Mouse (Mus musculus): Measurements from ENCODE around the gene Lyst. TPM values are rescaled to one million over a fixed set of nuclear protein-coding genes. Genes with fewer than 3 reads are reported as not detected.
"Not testable (repeated sequence)": the region's sequence is repeated elsewhere in the genome, so short reads cannot be mapped to it uniquely, and the experiment has no call there.

The Lyst gene
- polyA plus RNA-seq, 1 experiment, result 1.7 TPM

DNA sequence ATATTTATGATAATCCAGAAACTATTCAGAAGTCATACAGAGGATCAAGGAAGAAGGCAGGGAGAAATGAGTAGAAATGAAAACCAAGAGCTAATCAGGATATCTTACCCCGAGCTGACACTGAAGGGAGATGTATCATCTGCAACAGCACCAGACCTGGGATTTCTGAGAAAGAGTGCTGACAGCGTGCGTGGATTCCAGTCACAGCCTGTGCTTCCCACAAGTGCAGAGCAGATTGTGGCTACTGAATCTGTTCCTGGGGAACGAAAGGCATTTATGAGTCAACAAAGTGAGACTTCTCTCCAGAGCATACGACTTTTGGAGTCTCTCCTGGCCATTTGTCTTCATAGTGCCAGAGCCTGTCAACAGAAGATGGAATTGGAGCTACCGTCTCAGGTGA, 47.8 kb downstream of the Lyst start:
- H3K79me3 ChIP-seq (ENCODE audit: low read depth), result no peaks in the 10 kb centered on the region
- TF ChIP-seq MAX (IDR thresholded peaks at IDR 0.05), result no peak
- no peak for TF ChIP-seq CEBPB (IDR thresholded peaks at IDR 0.05; ENCODE audit: low read depth)
- no peak for TF ChIP-seq USF1 (IDR thresholded peaks at IDR 0.05; ENCODE audit: low read depth)
- no peak for TF ChIP-seq FOSL1 (IDR thresholded peaks at IDR 0.05; ENCODE audit: insufficient read depth, low read length, poor library complexity, severe bottlenecking)
- TF ChIP-seq CTCF (IDR thresholded peaks at IDR 0.05; ENCODE audit: control insufficient read depth, insufficient read depth, insufficient read length), result no peak
- no peak for TF ChIP-seq MYOD1 (IDR thresholded peaks at IDR 0.05; ENCODE audit: control insufficient read depth, insufficient read length, low read depth)
- no peak for TF ChIP-seq MYOG (IDR thresholded peaks at IDR 0.05; ENCODE audit: control insufficient read depth, extremely low read depth, insufficient read length)
- H3K36me3 ChIP-seq (ENCODE audit: control insufficient read depth, insufficient read depth), result no peaks in the 10 kb centered on the region
- no peak overlapping the region for H3K4me3 ChIP-seq (ENCODE audit: insufficient read depth, poor library complexity, severe bottlenecking)
- no peaks in the 10 kb centered on the region for H3K79me2 ChIP-seq (ENCODE audit: control insufficient read depth, insufficient read depth)
- no peaks in the 10 kb centered on the region for H3K27me3 ChIP-seq (ENCODE audit: control insufficient read depth, insufficient read depth, insufficient read length)
- H3ac ChIP-seq (ENCODE audit: control insufficient read depth, insufficient read length, low read depth), result no peak overlapping the region

- Histone ChIP-seq H3K36me3 (ENCODE audit: control insufficient read depth, insufficient read depth) (no peaks in the 10 kb centered on the region), H3K4me3 (ENCODE audit: insufficient read depth, poor library complexity, severe bottlenecking) (no peak overlapping the region), H3K79me3 (ENCODE audit: low read depth) (no peaks in the 10 kb centered on the region), H3K27me3 (ENCODE audit: control insufficient read depth, insufficient read depth, insufficient read length) (no peaks in the 10 kb centered on the region), H3K79me2 (ENCODE audit: control insufficient read depth, insufficient read depth) (no peaks in the 10 kb centered on the region), H3ac (ENCODE audit: control insufficient read depth, insufficient read length, low read depth) (no peak overlapping the region)
- TF ChIP-seq CTCF (IDR thresholded peaks at IDR 0.05; ENCODE audit: control insufficient read depth, insufficient read depth, insufficient read length) (no peak), MYOD1 (IDR thresholded peaks at IDR 0.05; ENCODE audit: control insufficient read depth, insufficient read length, low read depth) (no peak), MAX (IDR thresholded peaks at IDR 0.05) (no peak), USF1 (IDR thresholded peaks at IDR 0.05; ENCODE audit: low read depth) (no peak)
Observed at GRCm38 (mm10) chr13:13638725-13639124, 48.5 kb downstream of the Lyst start.

DNA sequence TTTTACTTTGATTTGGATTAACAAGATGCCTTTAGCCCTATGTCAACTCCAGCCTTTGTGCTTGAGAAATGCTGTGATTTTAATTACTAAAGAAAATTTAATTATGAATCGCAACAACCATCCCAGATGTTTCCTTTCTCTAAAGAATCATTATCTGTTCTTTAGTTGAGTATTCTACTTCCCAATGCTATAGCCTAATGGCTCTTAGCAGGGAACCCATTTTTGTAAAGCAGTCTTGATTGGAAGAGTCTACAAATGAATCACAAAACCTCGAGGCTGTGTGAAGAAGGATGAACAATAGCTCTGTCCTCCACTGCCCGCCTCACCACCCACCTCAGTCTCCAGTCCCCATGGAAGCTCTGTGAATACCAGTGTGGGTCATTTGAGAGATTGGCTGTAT, 57.1 kb downstream of the Lyst start:
- Histone ChIP-seq H3ac (ENCODE audit: control insufficient read depth, insufficient read length, low read depth) (no peak overlapping the region), H3K79me3 (ENCODE audit: low read depth) (no peaks in the 10 kb centered on the region), H3K79me2 (ENCODE audit: control insufficient read depth, insufficient read depth) (no peaks in the 10 kb centered on the region), H3K36me3 (ENCODE audit: control insufficient read depth, insufficient read depth) (peaks cover 4% of the 10 kb centered on the region), H3K27me3 (ENCODE audit: control insufficient read depth, insufficient read depth, insufficient read length) (no peaks in the 10 kb centered on the region), H3K4me3 (ENCODE audit: insufficient read depth, poor library complexity, severe bottlenecking) (no peak overlapping the region)
- TF ChIP-seq CEBPB (IDR thresholded peaks at IDR 0.05; ENCODE audit: low read depth), result no peak
- TF ChIP-seq CTCF (IDR thresholded peaks at IDR 0.05; ENCODE audit: control insufficient read depth, insufficient read depth, insufficient read length), result no peak
- no peak for TF ChIP-seq MYOD1 (IDR thresholded peaks at IDR 0.05; ENCODE audit: control insufficient read depth, insufficient read length, low read depth)
- no peak for TF ChIP-seq MYOG (IDR thresholded peaks at IDR 0.05; ENCODE audit: control insufficient read depth, extremely low read depth, insufficient read length)
- TF ChIP-seq FOSL1 (IDR thresholded peaks at IDR 0.05; ENCODE audit: insufficient read depth, low read length, poor library complexity, severe bottlenecking), result no peak
- TF ChIP-seq USF1 (IDR thresholded peaks at IDR 0.05; ENCODE audit: low read depth), result no peak
- TF ChIP-seq MAX (IDR thresholded peaks at IDR 0.05), result no peak

- peaks cover 7% of the 10 kb centered on the region for H3K36me3 ChIP-seq (ENCODE audit: control insufficient read depth, insufficient read depth)
- no peaks in the 10 kb centered on the region for H3K27me3 ChIP-seq (ENCODE audit: control insufficient read depth, insufficient read depth, insufficient read length)
- no peak overlapping the region for H3ac ChIP-seq (ENCODE audit: control insufficient read depth, insufficient read length, low read depth)
- no peak for TF ChIP-seq MYOD1 (IDR thresholded peaks at IDR 0.05; ENCODE audit: control insufficient read depth, insufficient read length, low read depth)
- TF ChIP-seq CTCF (IDR thresholded peaks at IDR 0.05; ENCODE audit: control insufficient read depth, insufficient read depth, insufficient read length), result no peak
- no peak for TF ChIP-seq FOSL1 (IDR thresholded peaks at IDR 0.05; ENCODE audit: insufficient read depth, low read length, poor library complexity, severe bottlenecking)
- TF ChIP-seq MAX (IDR thresholded peaks at IDR 0.05), result no peak
- TF ChIP-seq CEBPB (IDR thresholded peaks at IDR 0.05; ENCODE audit: low read depth), result no peak
- TF ChIP-seq MYOG (IDR thresholded peaks at IDR 0.05; ENCODE audit: control insufficient read depth, extremely low read depth, insufficient read length), result no peak
- TF ChIP-seq USF1 (IDR thresholded peaks at IDR 0.05; ENCODE audit: low read depth), result no peak
- no peaks in the 10 kb centered on the region for H3K79me3 ChIP-seq (ENCODE audit: low read depth)
- no peaks in the 10 kb centered on the region for H3K79me2 ChIP-seq (ENCODE audit: control insufficient read depth, insufficient read depth)
- H3K4me3 ChIP-seq (ENCODE audit: insufficient read depth, poor library complexity, severe bottlenecking), result no peak overlapping the region
Observed at GRCm38 (mm10) chr13:13655453-13655852, 65.3 kb downstream of the Lyst start.

GRCm38 (mm10) chr13:13666103-13666502, 75.9 kb downstream of the Lyst start:
- not testable (repeated sequence) for H3ac ChIP-seq (ENCODE audit: control insufficient read depth, insufficient read length, low read depth); H3K4me3 ChIP-seq (ENCODE audit: insufficient read depth, poor library complexity, severe bottlenecking); H3K27me3 ChIP-seq (ENCODE audit: control insufficient read depth, insufficient read depth, insufficient read length); H3K79me2 ChIP-seq (ENCODE audit: control insufficient read depth, insufficient read depth); H3K79me3 ChIP-seq (ENCODE audit: low read depth)
- peaks cover 14% of the 10 kb centered on the region for H3K36me3 ChIP-seq (ENCODE audit: control insufficient read depth, insufficient read depth)

GRCm38 (mm10) chr13:13670669-13671068, 80.5 kb downstream of the Lyst start:
- Histone ChIP-seq H3K36me3 (ENCODE audit: control insufficient read depth, insufficient read depth) (peaks cover 10% of the 10 kb centered on the region), H3ac (ENCODE audit: control insufficient read depth, insufficient read length, low read depth) (no peak overlapping the region), H3K4me3 (ENCODE audit: insufficient read depth, poor library complexity, severe bottlenecking) (no peak overlapping the region), H3K79me3 (ENCODE audit: low read depth) (no peaks in the 10 kb centered on the region), H3K79me2 (ENCODE audit: control insufficient read depth, insufficient read depth) (no peaks in the 10 kb centered on the region), H3K27me3 (ENCODE audit: control insufficient read depth, insufficient read depth, insufficient read length) (no peaks in the 10 kb centered on the region)
- no peak for TF ChIP-seq MAX (IDR thresholded peaks at IDR 0.05)
- TF ChIP-seq CEBPB (IDR thresholded peaks at IDR 0.05; ENCODE audit: low read depth), result no peak
- TF ChIP-seq FOSL1 (IDR thresholded peaks at IDR 0.05; ENCODE audit: insufficient read depth, low read length, poor library complexity, severe bottlenecking), result no peak
- no peak for TF ChIP-seq USF1 (IDR thresholded peaks at IDR 0.05; ENCODE audit: low read depth)
- TF ChIP-seq MYOD1 (IDR thresholded peaks at IDR 0.05; ENCODE audit: control insufficient read depth, insufficient read length, low read depth), result no peak

Data from C2C12 (cell line).